Mouse (Mus musculus) neural tube, embryonic 12.5 days (tissue): ENCODE measurements at regions not wholly inside any gene's neighbourhood (a gene's known extent, or its start where the extent isn't known, plus 50 kb on each side); places are given as distances from the start of the nearest gene placed in this dataset. TPM values are rescaled to one million over a fixed set of nuclear protein-coding genes. Genes with fewer than 3 reads are reported as not detected.

Source experiments
- microRNA-seq: library from miRNA; unstranded; fragments of <30 nt; microRNA quantifications from one replicate; pipeline ENCODE4, GENCODE M21; 2017

Small RNA genes in the stretch of these regions (microRNA-seq; reads per million reads assigned to microRNA genes)
- not detected for gene Gm27430
